Mouse (Mus musculus) olfactory bulb, adult 2 months (tissue): ENCODE data around the gene Rfx2.

Experiments used
- CTCF ChIP-seq: fragments of 200-500 bp; IDR thresholded peaks from 2 replicates; pipeline ENCODE4 v1.5.1; 2012; ENCODE audit warnings: low read depth, mild to moderate bottlenecking, low read length, moderate library complexity; ENCODE audit not compliant: insufficient read depth
- POLR2A ChIP-seq: fragments of 200-500 bp; IDR thresholded peaks from 2 replicates; pipeline ENCODE4 v1.6.1; 2012; ENCODE audit warnings: mild to moderate bottlenecking, low read depth, low read length, moderate library complexity; ENCODE audit not compliant: insufficient read depth

GRCm38 (mm10) chr17:56799276-56799675 is 31.5 kb downstream of the Rfx2 start:
- TF ChIP-seq CTCF = no peak
- no peak for TF ChIP-seq POLR2A
